ENCODE assay signal across 8 mouse cellular contexts in genomic region chr4:124703881-124704796, GRCm38 (mm10). TPM values are rescaled to one million over a fixed set of nuclear protein-coding genes. Genes with fewer than 3 reads are reported as not detected.
DNase-seq lines count a peak whose midpoint lies in the region; ATAC-seq lines count a peak whose summit lies in the region.

No protein-coding gene starts in this region.

- 4% methylated on average over 6 of the region's 6 CpGs for WGBS in embryonic facial prominence, embryonic 10.5 days
- 6% methylated on average over 6 of the region's 6 CpGs for WGBS in hindbrain, embryonic 16.5 days
- 5% methylated on average over 6 of the region's 6 CpGs for WGBS in midbrain, embryonic 13.5 days

- peaks cover 99% of the 10 kb centered on the region for H3K4me1 ChIP-seq in embryonic facial prominence, embryonic 10.5 days
- peaks cover 27% of the 10 kb centered on the region for H3K4me1 ChIP-seq in hindbrain, embryonic 16.5 days (ENCODE audit: control insufficient read depth, insufficient read depth, low read depth, low read length)
- H3K4me1 ChIP-seq in midbrain, embryonic 13.5 days (replicated peaks), result peaks cover 52% of the 10 kb centered on the region

- H3K9ac ChIP-seq in hindbrain, embryonic 16.5 days (ENCODE audit: low read depth, low read length), result no peak overlapping the region
- peak overlapping the region; percentile 7; the same call in 1 of the 2 replicates for H3K9ac ChIP-seq in midbrain, embryonic 13.5 days (replicated peaks)

- H3K9me3 ChIP-seq in embryonic facial prominence, embryonic 10.5 days, result no peaks in the 10 kb centered on the region
- H3K9me3 ChIP-seq in hindbrain, embryonic 16.5 days (ENCODE audit: control insufficient read depth, low read length), result no peaks in the 10 kb centered on the region
- H3K9me3 ChIP-seq in midbrain, embryonic 13.5 days, result no peaks in the 10 kb centered on the region

- H3K4me2 ChIP-seq in hindbrain, embryonic 16.5 days (ENCODE audit: low read length), result peak overlapping the region; percentile 1; the same call in 1 of the 2 replicates
- no peak overlapping the region; the same call in 1 of the 2 replicates for H3K4me2 ChIP-seq in midbrain, embryonic 13.5 days (replicated peaks)

- no peak for ATAC-seq in hindbrain, embryonic 16.5 days
- ATAC-seq in midbrain, embryonic 13.5 days, result no peak

- 0 out of 2 replicates have a peak, but pooled peaks cover 8% of the 10 kb centered on the region for H3K27me3 ChIP-seq in embryonic facial prominence, embryonic 10.5 days (replicated peaks; ENCODE audit: low read depth, poor library complexity, severe bottlenecking)
- peaks cover 8% of the 10 kb centered on the region for H3K27me3 ChIP-seq in hindbrain, embryonic 16.5 days (replicated peaks; ENCODE audit: control insufficient read depth, insufficient read depth, low read length)
- H3K27me3 ChIP-seq in midbrain, embryonic 13.5 days, result peaks cover 15% of the 10 kb centered on the region

- H3K27ac ChIP-seq in embryonic facial prominence, embryonic 10.5 days (replicated peaks), result peak overlapping the region; percentile 92
- peak overlapping the region; percentile 21; the same call in 1 of the 2 replicates for H3K27ac ChIP-seq in hindbrain, embryonic 16.5 days (ENCODE audit: low read depth, low read length)
- no peak overlapping the region; the same call in 1 of the 2 replicates for H3K27ac ChIP-seq in midbrain, embryonic 13.5 days

- H3K36me3 ChIP-seq in embryonic facial prominence, embryonic 10.5 days (replicated peaks), result peaks cover 28% of the 10 kb centered on the region
- no peaks in the 10 kb centered on the region for H3K36me3 ChIP-seq in hindbrain, embryonic 16.5 days (ENCODE audit: control insufficient read depth, insufficient read depth, low read length)
- H3K36me3 ChIP-seq in midbrain, embryonic 13.5 days, result no peaks in the 10 kb centered on the region

- H3K4me3 ChIP-seq in embryonic facial prominence, embryonic 10.5 days, result peak overlapping the region; percentile 48
- no peak overlapping the region for H3K4me3 ChIP-seq in hindbrain, embryonic 16.5 days (ENCODE audit: low read length)
- no peak overlapping the region for H3K4me3 ChIP-seq in midbrain, embryonic 13.5 days (replicated peaks)

- DNase-seq in spleen, adult 18-20 months, result peak; percentile 7 to 46
- DNase-seq in spleen, postnatal 14 days (ENCODE audit: low spot score in 2 of 2), result no peak
- DNase-seq in embryonic facial prominence, embryonic 10.5 days (ENCODE audit: low spot score), result peak; percentile 55
- DNase-seq in urinary bladder, adult 2 months (ENCODE audit: low spot score), result no peak
- DNase-seq in adrenal gland, postnatal 25 days, result no peak
- DNase-seq in urinary bladder, postnatal 25 days (ENCODE audit: low spot score), result no peak

RNA-seq across cellular contexts. Expression of gene Fhl3, which starts 3.6 kb away (rescaled TPM):
- 10.8 and 15.5 TPM in 2 replicates for polyA plus RNA-seq in embryonic facial prominence, embryonic 10.5 days (2016; fragmentation: Nextera tagmentation; extraction: Ambion mirVana)
- polyA plus RNA-seq in hindbrain, embryonic 16.5 days (2015; fragmentation: Nextera tagmentation; extraction: Ambion mirVana), result 1.5 and 2.1 TPM in 2 replicates
- polyA plus RNA-seq in midbrain, embryonic 13.5 days (2015; fragmentation: Nextera tagmentation; extraction: Ambion mirVana), result 2.8 and 3.0 TPM in 2 replicates
- polyA plus RNA-seq in urinary bladder, adult 2 months (2012; rRNA removed), result 2.7 and 5.2 TPM in 2 replicates
- 6.7 and 8.7 TPM in 2 replicates for total RNA-seq in adrenal gland, postnatal 25 days (2021)

RNA-seq across cellular contexts. Expression of gene Sf3a3, which starts 10.4 kb away (rescaled TPM):
- 265 and 267 TPM in 2 replicates for polyA plus RNA-seq in embryonic facial prominence, embryonic 10.5 days (2016; fragmentation: Nextera tagmentation; extraction: Ambion mirVana)
- 86.1 and 93.2 TPM in 2 replicates for polyA plus RNA-seq in hindbrain, embryonic 16.5 days (2015; fragmentation: Nextera tagmentation; extraction: Ambion mirVana)
- polyA plus RNA-seq in midbrain, embryonic 13.5 days (2015; fragmentation: Nextera tagmentation; extraction: Ambion mirVana), result 147 and 153 TPM in 2 replicates
- 38.1 and 40.4 TPM in 2 replicates for polyA plus RNA-seq in urinary bladder, adult 2 months (2012; rRNA removed)
- 40.2 and 46.8 TPM in 2 replicates for total RNA-seq in adrenal gland, postnatal 25 days (2021)

RNA-seq across cellular contexts. Expression of gene Utp11, which starts 10.7 kb away (rescaled TPM):
- polyA plus RNA-seq in embryonic facial prominence, embryonic 10.5 days (2016; fragmentation: Nextera tagmentation; extraction: Ambion mirVana), result 70.8 and 78.6 TPM in 2 replicates
- polyA plus RNA-seq in hindbrain, embryonic 16.5 days (2015; fragmentation: Nextera tagmentation; extraction: Ambion mirVana), result 37.9 TPM in 2 replicates
- polyA plus RNA-seq in midbrain, embryonic 13.5 days (2015; fragmentation: Nextera tagmentation; extraction: Ambion mirVana), result 48.3 and 51.1 TPM in 2 replicates
- polyA plus RNA-seq in urinary bladder, adult 2 months (2012; rRNA removed), result 31.6 and 32.9 TPM in 2 replicates
- total RNA-seq in adrenal gland, postnatal 25 days (2021), result 38.1 and 43.0 TPM in 2 replicates

RNA-seq across cellular contexts. Expression of gene Inpp5b, which starts 37.5 kb away (rescaled TPM):
- 25.0 and 25.2 TPM in 2 replicates for polyA plus RNA-seq in embryonic facial prominence, embryonic 10.5 days (2016; fragmentation: Nextera tagmentation; extraction: Ambion mirVana)
- polyA plus RNA-seq in hindbrain, embryonic 16.5 days (2015; fragmentation: Nextera tagmentation; extraction: Ambion mirVana), result 18.4 and 23.7 TPM in 2 replicates
- 25.4 and 30.4 TPM in 2 replicates for polyA plus RNA-seq in midbrain, embryonic 13.5 days (2015; fragmentation: Nextera tagmentation; extraction: Ambion mirVana)
- polyA plus RNA-seq in urinary bladder, adult 2 months (2012; rRNA removed), result 30.0 and 34.8 TPM in 2 replicates
- total RNA-seq in adrenal gland, postnatal 25 days (2021), result 20.9 and 24.8 TPM in 2 replicates

RNA-seq across cellular contexts. Expression of gene Pou3f1, which starts 47.5 kb away (rescaled TPM):
- polyA plus RNA-seq in embryonic facial prominence, embryonic 10.5 days (2016; fragmentation: Nextera tagmentation; extraction: Ambion mirVana), result 1.7 and 2.5 TPM in 2 replicates
- polyA plus RNA-seq in hindbrain, embryonic 16.5 days (2015; fragmentation: Nextera tagmentation; extraction: Ambion mirVana), result 3.0 and 6.7 TPM in 2 replicates
- 14.2 and 19.3 TPM in 2 replicates for polyA plus RNA-seq in midbrain, embryonic 13.5 days (2015; fragmentation: Nextera tagmentation; extraction: Ambion mirVana)
- 0.14 and 0.18 TPM in 2 replicates for polyA plus RNA-seq in urinary bladder, adult 2 months (2012; rRNA removed)
- total RNA-seq in adrenal gland, postnatal 25 days (2021), result not detected in 2 replicates

Comparison
In these comparisons a context has a peak if more than half of its experiments do, and no peak if none do; other contexts are left out.
1. DNase-seq: peak in spleen, adult 18-20 months (2 of 2) and embryonic facial prominence, embryonic 10.5 days (single experiment); none in spleen, postnatal 14 days (0 of 2), urinary bladder, adult 2 months (single experiment), adrenal gland, postnatal 25 days (single experiment) and urinary bladder, postnatal 25 days (single experiment).